18 mouse cellular contexts compared by ENCODE assay signal in the genomic region with DNA sequence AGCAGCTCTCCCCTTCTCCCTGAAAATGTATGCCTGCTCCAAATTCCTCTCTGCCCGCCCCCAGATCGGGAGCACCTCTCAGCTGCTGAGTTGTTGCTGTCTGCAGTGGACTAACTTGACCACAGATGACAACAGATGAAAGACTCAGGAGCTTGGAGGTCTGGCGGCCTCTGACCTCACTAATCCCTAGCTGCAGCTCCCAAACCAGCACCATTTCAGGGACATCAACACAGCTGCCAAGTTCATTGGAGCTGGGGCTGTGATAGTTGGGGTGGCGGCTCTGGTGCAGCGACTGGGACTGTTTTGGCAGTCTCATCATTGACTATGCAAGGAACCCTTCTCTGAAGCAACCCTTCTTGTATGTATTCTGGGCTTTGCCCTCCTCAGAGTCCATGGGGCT. TPM values are rescaled to one million over a fixed set of nuclear protein-coding genes. Genes with fewer than 3 reads are reported as not detected.
A peak's percentile ranks its signal among the peaks of the same experiment; 100 is the strongest.
DNase-seq lines count a peak whose midpoint lies in the region; ATAC-seq and TF ChIP-seq lines count a peak whose summit lies in the region.
"Had no signal": no experiment of that assay in that cellular context is flagged by ENCODE, and none has a peak within 500 bp of the region (broad histone marks: within the 10 kb centered on the region; RNA-seq: fewer than 3 reads in every experiment).

No protein-coding gene starts in this region.

- H3K9me3 ChIP-seq in heart, embryonic 12.5 days (replicated peaks), result no peaks in the 10 kb centered on the region
- no peaks in the 10 kb centered on the region for H3K9me3 ChIP-seq in E14TG2a.4 (ENCODE audit: low read length)
- H3K9me3 ChIP-seq: embryonic facial prominence, embryonic 15.5 days; hindbrain, embryonic 13.5 days; limb, embryonic 12.5 days had no signal

- no peak overlapping the region for H3K4me2 ChIP-seq in heart, embryonic 12.5 days
- H3K4me2 ChIP-seq: embryonic facial prominence, embryonic 15.5 days; hindbrain, embryonic 13.5 days; limb, embryonic 12.5 days; midbrain, embryonic 12.5 days had no signal

- DNase-seq in heart, adult 8-10 months (ENCODE audit: low spot score), result no peak
- peak; percentile 39 for DNase-seq in adrenal gland, postnatal 14 days
- DNase-seq in gastrocnemius, adult 2 months, result no peak
- DNase-seq in cerebellum, postnatal 10 days, result no peak
- DNase-seq in cerebellum, postnatal 4 days (ENCODE audit: low spot score in 2 of 2), result no peak
- DNase-seq: cerebellum, postnatal 14 days; gastrocnemius, postnatal 14 days; kidney, adult 18-20 months; kidney, postnatal 4 days; thymus, postnatal 25 days had no signal

- intact Hi-C loops in gastrocnemius, adult 2 months (cut with DNase I), result no loop called here

- 46% methylated on average over 5 of the region's 5 CpGs for WGBS in heart, embryonic 12.5 days

- H3K4me1 ChIP-seq in heart, embryonic 12.5 days (replicated peaks), result peaks cover 8% of the 10 kb centered on the region
- H3K4me1 ChIP-seq in E14TG2a.4 (replicated peaks; ENCODE audit: low read depth, low read length), result peaks cover 6% of the 10 kb centered on the region
- H3K4me1 ChIP-seq: embryonic facial prominence, embryonic 15.5 days; hindbrain, embryonic 13.5 days; limb, embryonic 12.5 days had no signal

- H3K27ac ChIP-seq in heart, embryonic 12.5 days (ENCODE audit: poor library complexity, severe bottlenecking), result peak overlapping the region; percentile 13; the same call in 1 of the 2 replicates
- H3K27ac ChIP-seq in gastrocnemius, adult 2 months, result no peak overlapping the region
- H3K27ac ChIP-seq: embryonic facial prominence, embryonic 15.5 days; hindbrain, embryonic 13.5 days; limb, embryonic 12.5 days; midbrain, embryonic 12.5 days had no signal

- H3K27me3 ChIP-seq in heart, embryonic 12.5 days (replicated peaks), result no peaks in the 10 kb centered on the region
- no peaks in the 10 kb centered on the region for H3K27me3 ChIP-seq in E14TG2a.4 (ENCODE audit: insufficient read depth, low read length)
- H3K27me3 ChIP-seq: embryonic facial prominence, embryonic 15.5 days; hindbrain, embryonic 13.5 days; limb, embryonic 12.5 days; midbrain, embryonic 12.5 days had no signal

- no peak for ATAC-seq in heart, embryonic 12.5 days (ENCODE audit: insufficient number of reproducible peaks, low FRiP score)
- ATAC-seq in erythroid progenitor cell, adult 5-6 weeks (replicated peaks; ENCODE audit: low FRiP score, poor library complexity, severe bottlenecking), result 0 out of 2 replicates have a peak, but pooled peaks have one; percentile 40
- ATAC-seq: forebrain, embryonic 14.5 days had no signal

- H3K36me3 ChIP-seq in heart, embryonic 12.5 days, result peaks cover 9% of the 10 kb centered on the region; the same call in 1 of the 2 replicates
- peaks cover 6% of the 10 kb centered on the region; the same call in 1 of the 2 replicates for H3K36me3 ChIP-seq in E14TG2a.4 (ENCODE audit: insufficient read depth, low read length)
- H3K36me3 ChIP-seq: embryonic facial prominence, embryonic 15.5 days had no signal

- no peak overlapping the region for H3K9ac ChIP-seq in heart, embryonic 12.5 days
- H3K9ac ChIP-seq: embryonic facial prominence, embryonic 15.5 days; hindbrain, embryonic 13.5 days; limb, embryonic 12.5 days; midbrain, embryonic 12.5 days had no signal

- no peak overlapping the region for H3K4me3 ChIP-seq in heart, embryonic 12.5 days
- peak overlapping the region; percentile 54 for H3K4me3 ChIP-seq in E14TG2a.4 (replicated peaks; ENCODE audit: low read length)
- no peak overlapping the region for H3K4me3 ChIP-seq in gastrocnemius, adult 2 months
- H3K4me3 ChIP-seq: embryonic facial prominence, embryonic 15.5 days; hindbrain, embryonic 13.5 days; limb, embryonic 12.5 days; midbrain, embryonic 12.5 days had no signal

- TF ChIP-seq CTCF in E14TG2a.4 (conservative IDR thresholded peaks at IDR 0.05; ENCODE audit: low read length), result no peak
- TF ChIP-seq CTCF in gastrocnemius, adult 2 months (IDR thresholded peaks at IDR 0.05), result no peak

RNA-seq across cellular contexts. Expression of a gene that starts 44.8 kb away (rescaled TPM):
- 5.3 and 5.4 TPM in 2 replicates for polyA plus RNA-seq in heart, embryonic 12.5 days (2016; fragmentation: Nextera tagmentation; extraction: Ambion mirVana)
- total RNA-seq in heart, adult 8-10 months (2022), result 10 to 100 TPM; 21.0 to 23.9 (median 22.7) TPM
- 29.1 and 37.5 TPM in 2 replicates for total RNA-seq in adrenal gland, postnatal 14 days (2021)
- total RNA-seq in erythroid progenitor cell, adult 5-6 weeks (2015; ENCODE audit: low replicate concordance), result 248 and 268 TPM in 2 replicates
- total RNA-seq in erythroid progenitor cell, adult 5-6 weeks (2017; ENCODE audit: low replicate concordance), result 357 and 586 TPM in 2 replicates
- 10 to 100 TPM; 11.3 to 12.0 TPM for total RNA-seq in gastrocnemius, adult 2 months (2021)
